Mouse (Mus musculus) kidney, postnatal 0 days (tissue): ENCODE data around the gene Smim22. TPM values are rescaled to one million over a fixed set of nuclear protein-coding genes. Genes with fewer than 3 reads are reported as not detected.

Experiments used
- ATAC-seq: fragments of 200-750 bp; cut with Nextera tagmentation; replicated peaks from 2 replicates; pipeline ENCODE4 v1.8.0; 2017; ENCODE audit warnings: low read depth, moderate number of reproducible peaks, moderate TSS enrichment, moderate library complexity; ENCODE audit not compliant: low FRiP score
- DNase-seq: peaks from one replicate; pipeline ENCODE4 v3.0.0-alpha.2; 2016; ENCODE audit warnings: low spot score
- H3K27ac ChIP-seq: fragments of 300-500 bp; sonication (generic); 2 replicates; pipeline ENCODE4 v1.5.1; 2014; ENCODE audit warnings: mild to moderate bottlenecking
- H3K27me3 ChIP-seq: fragments of 300-500 bp; sonication (generic); 2 replicates; pipeline ENCODE4 v1.6.1; 2014; ENCODE audit warnings: low read length, mixed read lengths; ENCODE audit not compliant: insufficient read depth
- H3K36me3 ChIP-seq: fragments of 300-500 bp; sonication (generic); 2 replicates; pipeline ENCODE4 v1.6.1; 2014; ENCODE audit warnings: low read length, mixed read lengths; ENCODE audit not compliant: insufficient read depth
- H3K4me1 ChIP-seq: fragments of 300-500 bp; sonication (generic); replicated peaks from 2 replicates; pipeline ENCODE4 v1.6.1; 2014; ENCODE audit warnings: antibody characterized with exemption, low read length, mixed read lengths; ENCODE audit not compliant: insufficient read depth
- H3K4me2 ChIP-seq: fragments of 300-500 bp; sonication (generic); 2 replicates; pipeline ENCODE4 v1.6.1; 2014; ENCODE audit warnings: mild to moderate bottlenecking, low read length, moderate library complexity, mixed read lengths
- H3K4me3 ChIP-seq: fragments of 300-500 bp; sonication (generic); replicated peaks from 2 replicates; pipeline ENCODE4 v1.5.1; 2014; ENCODE audit warnings: low read depth, low read length
- H3K9ac ChIP-seq: fragments of 300-500 bp; sonication (generic); 2 replicates; pipeline ENCODE4 v1.6.1; 2014; ENCODE audit warnings: low read depth, low read length
- H3K9me3 ChIP-seq: fragments of 300-500 bp; sonication (generic); replicated peaks from 2 replicates; pipeline ENCODE4 v1.6.1; 2016; ENCODE audit warnings: low read length, inconsistent platforms, mixed read lengths
- CTCF ChIP-seq: IDR thresholded peaks from 2 replicates; pipeline ENCODE4 v1.5.1; 2016; ENCODE audit warnings: antibody characterized with exemption, low read depth, mild to moderate bottlenecking, moderate library complexity
- WGBS: fragments of 180-500 bp; shearing (Covaris S2); extraction: QIAGEN DNeasy Blood & Tissue Kit; methylation state at CpG from one replicate; pipeline ENCODE4 v1.1.7; 2014; 5-methylcytosine and 5-hydroxymethylcytosine counted together
- polyA plus RNA-seq: library from polyadenylated mRNA; unstranded; fragments of >200 nt; fragmentation: Nextera tagmentation; extraction: Ambion mirVana; gene quantifications from 2 replicates; pipeline ENCODE4 v1.2.1, GENCODE M21; 2015

Gene Smim22
- polyA plus RNA-seq, 1 experiment from 2014 or later = 38.3 TPM

- Histone ChIP-seq H3K4me3 (no peak overlapping the region), H3K4me2 (no peak overlapping the region), H3K9me3 (no peaks in the 10 kb centered on the region), H3K27ac (no peak overlapping the region), H3K4me1 (no peaks in the 10 kb centered on the region; the same call in 1 of the 2 replicates), H3K27me3 (no peaks in the 10 kb centered on the region), H3K9ac (no peak overlapping the region), H3K36me3 (no peaks in the 10 kb centered on the region)
- no peak for TF ChIP-seq CTCF
- no peak for ATAC-seq
- 68% methylated on average over 3 of the region's 3 CpGs for WGBS
- no peak for DNase-seq
Measured at GRCm38 (mm10) chr16:5000611-5001010, 6.5 kb upstream of the Smim22 start.

GRCm38 (mm10) chr16:5007492-5007891 lies 404 bp downstream of the Smim22 start:
- H3K27me3 ChIP-seq = no peaks in the 10 kb centered on the region
- peaks cover 4% of the 10 kb centered on the region for H3K4me1 ChIP-seq
- DNase-seq = no peak
- peak overlapping the region; percentile 39 for H3K4me2 ChIP-seq
- 68% methylated on average over 6 of the region's 6 CpGs for WGBS
- no peak for TF ChIP-seq CTCF
- no peaks in the 10 kb centered on the region for H3K9me3 ChIP-seq
- H3K36me3 ChIP-seq = no peaks in the 10 kb centered on the region
- 0 out of 2 replicates have a peak overlapping the region, but pooled peaks have one; percentile 2 for H3K4me3 ChIP-seq
- peak overlapping the region; percentile 47; the same call in 1 of the 2 replicates for H3K27ac ChIP-seq
- 0 out of 2 replicates have a peak overlapping the region, but pooled peaks have one; percentile 18 for H3K9ac ChIP-seq
- peak; percentile 31 for ATAC-seq

- no peak for TF ChIP-seq CTCF
- WGBS = 86% methylated on average over 12 of the region's 12 CpGs
- Histone ChIP-seq H3K27ac (no peak overlapping the region), H3K4me1 (peaks cover 8% of the 10 kb centered on the region), H3K9ac (0 out of 2 replicates have a peak overlapping the region, but pooled peaks have one; percentile 23), H3K27me3 (no peaks in the 10 kb centered on the region), H3K36me3 (no peaks in the 10 kb centered on the region), H3K9me3 (no peaks in the 10 kb centered on the region), H3K4me3 (no peak overlapping the region), H3K4me2 (peak overlapping the region; percentile 39; the same call in 1 of the 2 replicates)
- ATAC-seq (no peak), DNase-seq (no peak)
Measured at GRCm38 (mm10) chr16:5008076-5008475, 988 bp downstream of the Smim22 start.

- H3K9ac ChIP-seq = no peak overlapping the region
- 92% methylated on average over 10 of the region's 10 CpGs for WGBS
- DNase-seq (no peak), ATAC-seq (no peak)
- no peak overlapping the region for H3K4me2 ChIP-seq
- H3K36me3 ChIP-seq = peaks cover 10% of the 10 kb centered on the region; the same call in 1 of the 2 replicates
- H3K27ac ChIP-seq = no peak overlapping the region
- H3K27me3 ChIP-seq = no peaks in the 10 kb centered on the region
- no peak for TF ChIP-seq CTCF
- H3K4me3 ChIP-seq = no peak overlapping the region
- H3K9me3 ChIP-seq = no peaks in the 10 kb centered on the region
- peaks cover 8% of the 10 kb centered on the region for H3K4me1 ChIP-seq
Measured at GRCm38 (mm10) chr16:5010371-5010935, 3.4 kb downstream of the Smim22 start.

- no peak overlapping the region for H3K27ac ChIP-seq
- no peak for TF ChIP-seq CTCF
- peaks cover 8% of the 10 kb centered on the region for H3K4me1 ChIP-seq
- 91% methylated on average over 7 of the region's 7 CpGs for WGBS
- no peak overlapping the region for H3K9ac ChIP-seq
- no peak overlapping the region for H3K4me3 ChIP-seq
- no peaks in the 10 kb centered on the region for H3K27me3 ChIP-seq
- no peaks in the 10 kb centered on the region for H3K9me3 ChIP-seq
- peaks cover 18% of the 10 kb centered on the region for H3K36me3 ChIP-seq
- DNase-seq (no peak), ATAC-seq (no peak)
- no peak overlapping the region for H3K4me2 ChIP-seq
Measured at GRCm38 (mm10) chr16:5011285-5011684, 4.2 kb downstream of the Smim22 start.

GRCm38 (mm10) chr16:5012036-5013005 lies 5.2 kb downstream of the Smim22 start:
- WGBS = 40% methylated on average over 13 of the region's 13 CpGs
- peak overlapping the region; percentile 75 for H3K4me3 ChIP-seq
- H3K36me3 ChIP-seq = peaks cover 25% of the 10 kb centered on the region
- DNase-seq (peak; percentile 18), ATAC-seq (no peak; the same call in 1 of the 2 replicates)
- H3K27me3 ChIP-seq = no peaks in the 10 kb centered on the region
- no peaks in the 10 kb centered on the region for H3K9me3 ChIP-seq
- H3K9ac ChIP-seq = peak overlapping the region; percentile 68
- H3K27ac ChIP-seq = peak overlapping the region; percentile 73
- H3K4me2 ChIP-seq = peak overlapping the region; percentile 87
- no peak for TF ChIP-seq CTCF
- peaks cover 8% of the 10 kb centered on the region for H3K4me1 ChIP-seq
